Mouse (Mus musculus) layer of hippocampus, postnatal 36 days (tissue): ENCODE measurements around the gene Igfals. TPM values are rescaled to one million over a fixed set of nuclear protein-coding genes. Genes with fewer than 3 reads are reported as not detected.
A peak's percentile ranks its signal among the peaks of the same experiment; 100 is the strongest.

Experiments used
- DNase-seq, 2 experiments: peaks; one replicate each; pipeline ENCODE4 v3.0.0; 2022
- total RNA-seq, 2 experiments: library from RNA; stranded (reverse); gene quantifications; 2 replicates each; pipeline ENCODE4 v1.2.3; 2021

Igfals gene
- total RNA-seq, 2 experiments from 2014 or later, result 0.33 TPM; not detected in 1

DNA sequence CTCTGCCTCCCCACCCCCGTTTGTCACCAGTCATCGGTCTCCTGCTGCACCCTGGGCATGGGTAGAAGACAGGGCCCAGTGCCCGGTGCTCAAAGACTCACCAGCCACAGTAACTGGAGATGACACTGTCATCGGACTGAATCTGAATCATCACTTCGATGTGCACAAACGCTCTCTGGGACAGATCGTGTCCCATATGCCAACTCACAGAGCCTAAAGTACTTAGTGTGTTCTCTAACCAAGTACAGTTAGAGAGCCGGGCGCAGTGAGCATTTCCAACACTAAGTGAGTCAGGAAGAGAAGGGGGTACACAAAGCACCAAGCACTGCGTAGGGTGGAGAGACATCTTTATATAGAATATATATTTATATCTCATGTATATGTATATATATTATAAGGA is 2.1 kb downstream of the Igfals start:
- DNase-seq, result no peak

DNA sequence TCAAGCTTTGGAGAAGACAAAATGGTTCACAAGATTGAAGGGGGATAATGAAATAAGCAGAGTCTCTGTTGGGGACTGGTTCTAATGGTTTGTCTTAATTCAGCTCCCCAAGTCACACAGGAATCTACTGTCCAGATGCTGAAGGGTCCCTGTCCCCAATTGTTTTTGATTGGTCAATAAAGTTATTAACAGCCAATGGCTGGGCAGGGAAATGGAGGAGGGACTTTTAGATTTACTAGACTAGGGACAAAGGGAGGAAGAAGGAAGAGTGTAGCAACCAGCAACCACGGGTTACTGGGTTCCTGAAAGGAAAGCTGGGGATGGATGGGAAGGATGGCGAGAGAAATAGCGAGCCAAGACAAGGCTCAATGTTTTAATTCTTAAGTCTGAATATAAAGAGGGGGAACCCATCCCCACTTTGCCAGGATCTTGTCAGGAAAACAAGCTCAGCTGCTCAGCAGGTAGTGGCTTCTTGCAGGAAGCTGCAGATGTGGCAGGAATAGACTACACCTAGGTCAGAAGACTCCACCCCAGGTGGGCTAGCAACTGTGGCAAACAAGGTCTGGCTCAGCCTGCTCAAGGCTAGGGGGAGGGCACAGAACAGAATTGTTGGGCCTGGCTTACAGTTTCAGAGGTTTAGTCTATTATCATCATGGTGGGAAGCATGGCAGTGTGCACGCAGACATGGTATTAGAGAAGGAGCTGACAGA is 8.1 kb downstream of the Igfals start:
- DNase-seq, result no peak

GRCm38 (mm10) chr17:24874405-24874745 is 8.6 kb downstream of the Igfals start:
- DNase-seq, result no peak

GRCm38 (mm10) chr17:24874989-24875388 is 9.2 kb downstream of the Igfals start:
- no peak for DNase-seq

- DNase-seq, result no peak
Observed at GRCm38 (mm10) chr17:24877336-24878116, 11.7 kb downstream of the Igfals start.

GRCm38 (mm10) chr17:24878117-24878397 is 12.3 kb downstream of the Igfals start:
- DNase-seq, result no peak

- DNase-seq, result no peak
Observed at GRCm38 (mm10) chr17:24878531-24878930, 12.7 kb downstream of the Igfals start.

DNA sequence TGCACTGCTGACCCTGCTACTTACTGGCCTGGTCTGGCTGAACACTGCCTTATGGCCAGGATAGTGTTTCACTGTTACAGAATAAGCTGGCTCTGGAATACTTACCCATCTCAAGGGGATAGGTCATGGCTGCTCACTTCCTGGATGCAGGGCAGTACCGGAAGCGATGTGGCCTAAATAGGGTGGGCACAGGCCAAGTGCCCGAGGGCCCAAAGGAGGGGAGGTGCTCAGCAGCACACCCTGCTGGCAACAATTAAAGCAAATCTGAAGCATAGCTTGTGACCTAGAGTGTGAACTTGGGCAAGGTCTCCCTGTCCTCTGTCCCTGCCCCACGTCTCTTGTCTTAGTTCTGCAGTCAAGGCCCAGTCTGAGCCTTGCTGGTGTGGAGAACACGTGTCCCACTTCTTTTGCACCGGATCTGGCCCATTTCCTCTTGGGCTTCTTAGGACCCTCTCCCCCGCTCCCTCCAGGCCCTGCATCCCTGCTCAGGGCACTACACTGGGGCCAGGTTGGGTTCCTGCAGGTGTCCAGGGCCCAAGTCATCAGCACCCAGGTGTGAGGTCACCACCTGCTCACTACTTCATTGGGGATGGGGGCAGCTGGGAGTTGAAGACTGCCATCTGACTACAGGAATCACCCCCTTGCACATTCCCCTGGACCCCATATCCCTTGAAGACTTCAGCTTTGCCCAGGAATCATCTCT is 16.1 kb downstream of the Igfals start:
- DNase-seq, result no peak

- no peak for DNase-seq
Observed at GRCm38 (mm10) chr17:24884391-24884790, 18.6 kb downstream of the Igfals start.

DNA sequence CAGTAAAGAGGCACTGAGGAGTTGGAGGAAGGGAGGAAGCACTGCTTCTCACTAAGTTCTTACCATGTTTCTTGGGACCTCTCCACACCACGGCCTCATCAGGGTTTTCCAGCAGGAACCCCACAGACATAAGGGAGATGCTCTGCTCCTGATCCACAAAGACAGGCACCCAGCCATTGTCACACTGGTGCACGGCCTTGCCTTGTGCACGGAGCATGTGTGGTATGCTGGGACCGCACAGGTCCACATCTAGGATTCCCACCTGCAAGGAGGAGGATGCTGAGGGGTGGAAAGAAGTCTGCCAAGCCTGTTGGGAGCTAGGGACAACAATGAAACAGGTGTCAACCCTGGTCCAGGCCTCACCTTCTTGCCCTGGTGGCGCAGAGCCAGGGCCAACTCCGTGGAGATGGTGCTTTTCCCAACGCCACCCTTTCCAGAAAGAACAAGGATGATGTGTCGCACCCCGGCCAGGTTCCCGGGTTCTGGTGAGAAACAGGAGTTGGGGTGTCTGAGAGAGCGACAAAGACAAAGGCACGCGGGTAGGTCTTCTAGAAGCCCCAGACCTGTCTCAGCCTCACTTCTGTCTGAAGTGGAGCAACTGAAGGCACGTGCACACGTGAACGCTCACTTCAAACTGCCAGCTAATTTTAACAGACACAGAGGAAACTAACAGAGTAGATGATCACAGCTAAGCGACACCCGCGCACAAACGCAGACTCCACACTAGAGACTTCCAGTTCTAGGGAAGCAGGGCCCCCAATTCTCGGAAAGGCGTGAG is 19.7 kb downstream of the Igfals start:
- no peak for DNase-seq

- peak; percentile 96 to 98 for DNase-seq
Observed at GRCm38 (mm10) chr17:24886134-24886931, 20.5 kb downstream of the Igfals start, which contains the start of the genes Nubp2 and Spsb3. TSS of gene Nubp2 (minus strand) at chr17:24886349. TSS of gene Spsb3 (plus strand) at chr17:24886643.

GRCm38 (mm10) chr17:24886932-24887271 is 21.1 kb downstream of the Igfals start:
- no peak for DNase-seq

DNA sequence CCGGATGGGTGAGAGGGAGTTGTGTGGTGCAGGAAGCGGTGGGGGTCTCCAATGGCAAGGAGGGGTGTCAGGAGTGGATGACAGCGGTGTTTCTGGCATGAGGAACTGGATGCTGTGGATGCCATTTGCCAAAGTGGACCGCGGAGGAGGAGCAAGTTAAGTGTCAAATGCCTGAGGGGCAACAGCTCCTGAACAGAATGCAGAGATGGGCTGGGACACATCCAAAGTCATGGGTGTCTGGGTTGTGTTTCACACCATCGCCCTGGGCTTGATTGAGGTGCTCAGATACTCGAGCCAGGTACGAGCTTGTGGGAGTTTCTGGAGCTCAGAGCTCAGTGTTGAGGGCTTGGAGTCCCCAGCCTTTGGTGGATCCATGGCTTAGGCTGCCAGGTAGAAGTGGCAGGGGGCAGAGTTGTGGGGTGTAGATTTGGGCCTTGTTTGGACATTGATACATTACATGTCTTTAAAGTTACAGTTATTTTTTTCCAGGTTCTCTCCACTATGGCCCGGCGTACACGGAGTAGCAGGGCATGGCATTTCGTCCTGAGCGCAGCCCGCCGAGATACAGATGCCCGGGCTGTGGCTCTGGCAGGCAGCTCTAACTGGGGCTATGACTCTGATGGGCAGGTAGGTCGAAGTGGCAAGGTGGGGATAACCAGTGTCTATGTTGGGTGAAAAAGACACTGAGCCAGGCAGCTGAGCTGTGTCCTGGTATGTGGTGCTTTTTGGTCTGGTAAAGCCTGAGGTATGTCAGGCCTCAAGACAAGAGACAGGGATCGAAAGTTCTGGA is 21.7 kb downstream of the Igfals start:
- no peak for DNase-seq

DNA sequence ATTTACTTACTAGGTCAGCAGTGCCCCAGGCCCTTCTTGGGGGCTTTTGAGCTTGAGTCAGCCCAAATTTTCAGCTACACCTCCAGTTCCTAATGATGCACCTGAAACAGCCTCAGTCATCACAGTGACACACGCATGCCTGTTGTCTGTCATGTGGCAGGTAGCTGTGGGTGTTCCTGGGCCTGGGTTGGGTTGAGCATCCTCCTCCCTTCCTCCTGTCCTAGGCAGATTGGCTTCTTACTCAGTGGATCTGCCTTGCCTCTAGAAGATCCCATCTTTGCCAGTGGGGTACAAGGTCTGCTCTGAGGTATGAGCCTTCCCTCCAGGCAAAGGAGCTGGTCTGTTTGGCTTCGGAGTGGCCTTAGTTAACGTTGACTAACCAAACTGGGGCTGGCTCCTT is 23.1 kb downstream of the Igfals start:
- DNase-seq, result no peak

GRCm38 (mm10) chr17:24890151-24891092 is 24.6 kb downstream of the Igfals start:
- no peak for DNase-seq

- no peak for DNase-seq
Observed at GRCm38 (mm10) chr17:24891321-24891720, 25.5 kb downstream of the Igfals start.

DNA sequence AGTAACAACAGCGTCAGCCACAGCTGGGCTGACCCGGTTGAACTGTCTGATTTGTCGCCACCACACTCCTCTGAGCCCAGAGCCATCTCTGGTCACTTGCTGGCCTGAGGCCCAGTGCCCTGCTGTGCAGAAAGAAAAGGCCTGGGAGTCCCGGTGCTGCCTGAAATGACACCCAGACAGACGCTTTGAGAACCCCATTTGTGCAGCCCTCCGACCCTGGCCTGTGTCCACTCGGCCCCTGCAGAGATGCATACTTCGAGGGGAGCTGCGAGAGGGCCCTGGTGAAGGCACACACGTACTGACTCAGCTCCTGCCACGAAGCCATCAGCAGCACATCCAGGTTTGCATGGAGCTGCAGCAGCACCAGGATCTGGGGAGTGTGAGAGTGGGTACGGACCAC is 27.0 kb downstream of the Igfals start:
- no peak for DNase-seq

- DNase-seq, result no peak
Observed at GRCm38 (mm10) chr17:24893276-24893675, 27.5 kb downstream of the Igfals start.

GRCm38 (mm10) chr17:24894061-24894994 is 28.5 kb downstream of the Igfals start:
- no peak for DNase-seq
